Mouse (Mus musculus) monocyte, adult 2 months (primary cell): Measurements from ENCODE around the gene Dnaja2.
A peak's percentile ranks its signal among the peaks of the same experiment; 100 is the strongest.

Experiments
- DNase-seq, 2 experiments: peaks; one replicate each; pipeline ENCODE4 v3.0.0; 2022; ENCODE audit warnings: low spot score in 2 of 2, low read depth in 1 of 2

Dnaja2 gene

DNA sequence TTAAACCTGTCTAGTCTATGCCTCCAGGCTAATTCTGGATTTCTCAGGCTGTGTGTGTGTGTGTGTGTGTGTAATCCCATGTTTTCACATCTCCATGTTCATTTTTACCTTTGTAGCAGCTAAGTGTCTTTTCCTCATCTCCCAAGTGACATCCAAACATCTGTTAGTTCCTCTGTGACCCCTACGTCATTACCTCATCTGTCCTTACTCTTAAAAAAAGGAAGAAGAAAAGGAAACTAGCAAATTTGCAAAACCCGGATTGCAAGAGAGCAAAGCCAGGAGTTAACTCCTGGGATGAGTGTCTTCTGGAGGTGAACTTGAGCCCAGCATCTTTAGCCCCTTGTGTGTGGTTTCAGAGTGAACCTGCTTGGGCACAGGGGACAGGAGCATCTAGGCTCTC, 52.8 kb downstream of the Dnaja2 start:
- DNase-seq, result no peak

DNA sequence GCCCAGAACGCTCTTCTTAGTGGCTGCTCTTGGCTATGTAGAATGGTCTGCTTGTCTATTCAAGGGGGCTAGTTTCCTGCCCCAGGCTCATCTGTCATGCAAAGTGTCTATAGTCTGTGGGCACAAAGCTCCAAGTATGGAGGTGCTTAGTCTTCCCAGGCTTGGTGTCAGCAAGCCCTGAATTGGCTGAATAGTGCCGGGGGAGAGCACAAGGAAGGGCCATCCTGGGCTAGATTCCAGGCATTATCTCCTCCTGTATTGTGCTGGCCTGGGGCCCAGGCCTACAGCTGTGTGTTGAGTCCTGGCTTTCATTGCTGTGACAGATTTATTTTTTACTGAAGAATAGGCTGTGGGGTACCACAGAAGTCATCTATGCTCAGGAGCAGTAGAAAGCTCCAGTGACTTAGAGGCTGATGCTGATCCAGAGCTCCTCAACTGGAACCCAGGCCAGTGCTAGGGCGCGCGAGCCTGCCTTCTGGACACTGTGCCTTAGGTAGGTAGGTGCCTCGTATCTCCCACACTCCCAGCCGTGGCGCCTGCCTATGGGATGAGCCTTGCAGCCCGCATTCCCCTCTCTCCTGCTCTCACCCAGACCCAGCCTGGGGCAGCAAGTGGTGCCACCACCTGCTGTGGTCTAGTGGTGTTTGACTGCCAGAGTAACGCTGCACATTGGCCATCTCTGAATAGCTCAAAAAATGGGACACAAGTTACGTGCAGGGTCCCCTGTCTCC, 54.0 kb downstream of the Dnaja2 start:
- DNase-seq, result no peak

DNA sequence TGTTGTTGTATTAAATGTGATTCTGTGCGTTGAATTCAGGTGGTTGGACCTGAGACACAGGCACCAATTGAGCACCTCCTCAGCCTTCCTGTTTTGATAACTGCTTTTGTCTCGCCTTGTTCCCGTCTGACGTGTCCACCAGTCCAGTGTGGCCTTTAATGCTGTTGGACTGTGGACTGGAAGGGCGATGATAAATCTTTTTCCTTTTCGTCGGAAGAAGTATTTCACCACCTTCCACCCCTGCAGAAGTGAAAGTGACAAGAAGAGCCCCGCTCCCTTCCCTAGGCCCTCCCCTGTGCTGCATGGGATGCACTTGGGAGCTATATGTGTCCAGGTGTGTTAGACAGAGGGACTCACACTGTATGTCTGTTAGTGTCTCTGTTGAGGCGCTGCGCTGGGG, 54.7 kb downstream of the Dnaja2 start:
- DNase-seq, result no peak

DNA sequence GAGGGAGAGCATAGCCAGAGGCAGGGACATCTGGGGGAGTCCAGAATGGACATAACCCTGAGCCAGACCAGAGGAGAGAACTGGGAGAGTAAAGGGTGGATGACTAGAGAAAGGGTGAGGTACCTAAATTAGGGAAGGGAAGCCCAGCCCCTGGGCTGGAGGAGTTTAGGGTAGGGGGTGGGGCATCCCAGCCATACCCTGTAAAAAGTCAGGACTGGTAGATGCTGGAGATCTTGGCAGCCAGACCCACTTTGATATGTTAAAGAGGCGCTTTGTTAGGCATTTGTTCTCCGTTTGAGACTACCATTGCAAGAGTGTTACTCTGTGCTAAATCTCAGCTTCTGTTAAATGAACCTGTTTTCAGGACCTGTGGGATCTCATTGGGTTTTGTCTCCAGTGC, 56.6 kb downstream of the Dnaja2 start:
- no peak for DNase-seq

DNA sequence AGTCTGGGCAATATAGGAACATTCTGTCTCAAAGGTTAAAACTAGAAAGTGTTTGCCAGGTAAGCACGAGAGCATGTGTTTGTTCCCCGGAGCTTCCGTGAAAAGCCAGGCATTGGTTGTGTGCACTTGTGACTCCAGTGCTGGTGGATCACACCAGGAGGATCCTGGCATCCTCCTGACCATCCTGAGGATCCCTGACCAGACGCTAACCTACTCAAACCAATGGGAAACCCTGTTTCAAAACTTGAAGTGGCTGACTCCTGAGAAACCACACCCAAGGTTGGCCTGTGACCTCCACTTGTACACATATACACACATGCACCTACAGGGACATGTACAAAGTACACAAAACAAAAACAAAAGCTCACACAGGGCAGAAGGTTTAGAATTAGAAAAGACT, 58.4 kb downstream of the Dnaja2 start:
- DNase-seq, result no peak

DNA sequence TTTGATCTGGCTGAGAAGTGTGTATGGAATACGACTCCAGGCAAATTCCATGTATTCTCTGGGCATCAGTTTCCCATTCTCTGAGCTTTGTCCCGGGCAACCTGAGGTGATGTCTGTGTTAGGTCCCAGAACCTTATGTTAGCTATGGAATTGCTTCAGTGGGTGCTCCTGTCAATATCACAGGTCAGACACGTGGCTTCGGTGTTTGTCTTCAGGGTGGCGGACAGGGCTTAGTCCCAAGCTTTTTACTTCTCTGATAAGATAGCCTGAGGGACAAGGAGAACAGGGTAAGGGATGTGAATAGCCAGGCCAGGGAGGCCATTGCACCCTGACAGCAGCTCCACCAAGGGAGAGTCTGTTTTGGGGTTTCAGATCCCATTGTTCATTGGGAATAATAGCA, 59.0 kb downstream of the Dnaja2 start:
- no peak for DNase-seq

DNA sequence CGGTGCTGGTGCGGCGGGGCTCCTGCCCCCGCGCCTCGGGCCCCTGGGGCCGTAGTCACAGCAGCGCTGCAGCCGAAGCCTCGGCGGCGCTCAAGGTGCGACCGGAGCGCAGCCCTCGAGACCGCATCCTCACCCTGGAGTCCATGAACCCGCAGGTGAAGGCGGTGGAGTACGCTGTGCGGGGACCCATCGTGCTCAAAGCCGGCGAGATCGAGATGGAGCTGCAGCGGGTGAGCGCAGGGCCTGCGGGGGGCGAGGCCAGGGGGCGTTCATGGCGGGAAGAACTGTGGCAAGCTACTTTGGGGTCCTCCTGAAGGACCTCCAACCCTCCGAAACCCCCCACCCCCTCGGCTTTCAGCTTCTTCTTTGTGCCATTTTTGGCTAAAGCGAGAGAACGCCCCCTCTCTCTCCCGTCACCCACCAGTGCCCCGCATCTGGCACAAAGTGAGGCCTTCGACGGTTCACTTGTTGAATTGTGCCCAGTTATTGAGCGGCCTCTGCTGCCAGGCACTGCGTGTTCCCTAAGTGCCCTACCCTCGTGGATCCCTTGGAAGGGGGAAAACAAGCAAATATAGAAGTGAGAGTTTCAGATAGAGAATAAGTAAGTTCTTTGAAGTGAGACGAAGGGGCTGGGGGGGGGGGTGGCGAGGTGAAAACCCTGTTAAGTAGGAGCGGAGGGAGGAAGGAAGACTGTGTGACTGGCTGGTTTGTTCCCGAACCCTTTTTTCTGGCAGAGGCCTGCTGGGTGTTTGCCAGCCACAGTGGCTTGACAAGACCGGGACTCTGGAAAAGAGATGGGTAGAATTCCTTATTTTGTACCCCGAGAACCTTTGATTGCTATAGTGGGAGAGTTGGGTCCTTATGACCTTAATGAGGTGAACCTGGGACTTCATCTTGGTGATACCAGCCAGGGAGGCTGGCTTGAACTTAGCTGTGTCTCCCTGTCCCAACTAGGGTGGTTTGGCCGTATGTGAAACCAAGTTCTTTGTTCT, 61.9 kb downstream of the Dnaja2 start:
- DNase-seq, result no peak

DNA sequence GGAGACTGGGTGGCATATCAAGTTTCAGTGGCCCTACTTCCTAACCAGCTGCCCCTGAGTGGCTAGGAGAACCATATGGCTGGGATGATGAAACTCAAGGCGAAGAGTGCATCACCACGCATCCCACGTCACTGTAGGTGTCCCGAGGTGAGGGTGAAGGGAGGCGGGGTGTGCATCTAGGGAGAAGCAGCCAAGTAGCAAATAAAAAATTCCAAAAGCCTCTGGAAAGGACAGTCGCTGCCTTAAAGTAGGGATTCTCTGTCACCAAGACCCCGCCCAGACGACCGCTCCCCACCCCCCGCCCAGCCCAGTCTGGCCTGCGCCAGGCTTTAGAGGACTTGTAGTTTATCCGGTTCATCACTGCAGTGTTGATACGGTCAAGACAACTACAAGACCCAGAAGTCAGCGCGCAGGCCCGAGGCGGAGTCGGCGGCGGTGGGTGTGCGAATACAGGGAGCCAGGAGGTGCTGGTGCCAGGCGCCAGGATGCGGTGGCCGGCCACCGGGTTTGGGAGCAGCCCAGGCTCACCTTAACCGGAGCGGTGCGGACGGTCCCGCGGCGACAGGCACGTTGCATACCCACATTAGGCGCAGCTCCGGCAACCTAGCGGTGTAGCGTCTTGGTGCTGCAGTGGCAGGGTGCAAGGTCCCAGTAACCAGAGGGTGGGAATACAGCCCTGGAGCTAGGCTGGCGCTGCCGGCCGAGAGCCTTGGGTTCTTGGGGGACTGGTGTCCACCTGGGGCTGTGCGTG, 62.8 kb downstream of the Dnaja2 start, which contains the start of gene Gpt2:
Gene Gpt2 (plus strand): TSS at position 452 of the 751 bp plus-strand sequence.
- DNase-seq, result peak; percentile 48 to 66

DNA sequence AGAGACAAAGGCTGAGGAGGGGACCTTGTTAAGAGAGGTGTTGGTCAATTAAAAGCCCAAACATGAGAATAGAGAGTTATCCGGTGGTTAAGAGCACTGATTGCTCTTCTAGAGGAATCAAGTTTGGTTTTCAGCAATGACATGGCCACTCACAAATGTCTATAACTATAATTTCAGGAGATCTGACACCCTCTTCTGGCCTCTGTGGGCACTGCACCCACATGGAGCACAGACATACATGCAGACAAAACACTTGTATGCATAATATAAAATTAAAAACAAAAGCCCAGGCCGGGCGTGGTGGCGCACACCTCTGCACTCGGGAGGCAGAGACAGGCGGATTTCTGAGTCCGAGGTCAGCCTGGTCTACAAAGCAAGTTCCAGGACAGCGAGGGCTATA, 65.6 kb downstream of the Dnaja2 start:
- DNase-seq, result no peak

DNA sequence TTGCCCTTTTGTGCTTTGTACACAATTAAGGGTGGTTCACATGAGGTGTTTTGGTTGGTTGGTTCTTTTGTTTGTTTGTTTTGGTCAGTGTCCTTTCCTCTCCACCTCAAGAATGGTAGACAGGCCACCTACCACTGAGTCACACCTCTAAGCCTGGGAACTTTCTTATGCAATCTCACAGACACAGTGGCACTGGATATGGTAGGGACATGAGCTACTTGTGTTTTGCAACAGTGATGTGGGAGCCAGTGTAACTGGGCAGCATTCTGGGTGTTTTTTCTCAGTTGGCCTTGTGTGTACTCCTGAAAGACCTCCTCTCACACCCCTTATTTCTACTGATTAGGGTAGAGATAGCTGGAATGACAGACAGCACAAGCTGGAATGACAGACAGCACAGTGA, 66.5 kb downstream of the Dnaja2 start:
- DNase-seq, result no peak

DNA sequence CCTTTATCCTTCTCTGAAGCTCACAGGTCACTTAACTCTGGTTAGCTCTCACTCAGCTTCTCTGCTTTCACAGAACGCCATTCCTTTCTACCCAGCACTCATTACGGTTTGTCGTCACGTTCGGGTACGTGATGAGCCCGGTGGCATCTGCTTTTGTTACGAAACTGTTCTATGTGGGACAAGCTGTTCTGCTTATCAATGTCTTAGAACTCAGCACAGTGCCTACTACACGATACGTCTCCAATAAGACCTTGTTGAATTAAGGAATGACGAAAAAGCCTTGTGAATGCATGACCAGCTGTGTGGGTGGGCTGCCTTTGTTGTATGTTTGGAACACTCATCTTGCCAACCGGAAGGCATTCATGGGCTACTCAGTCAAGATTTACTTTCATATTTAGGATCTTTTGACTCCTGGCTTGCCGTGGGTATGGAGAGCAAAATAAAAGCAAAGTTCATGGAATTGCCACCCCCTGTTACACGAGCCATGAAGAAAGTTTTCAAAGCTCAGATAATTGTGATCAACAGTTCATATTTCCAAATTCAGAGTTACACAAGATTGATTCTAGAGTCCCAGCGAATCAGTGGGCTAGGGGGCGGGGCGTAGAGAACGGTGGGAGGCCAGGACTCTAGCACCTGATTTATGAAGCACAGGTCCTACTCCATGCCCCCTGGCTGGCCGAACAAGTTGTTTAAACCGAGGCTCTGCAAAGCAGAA, 67.1 kb downstream of the Dnaja2 start:
- no peak for DNase-seq
